Mouse (Mus musculus) embryo, embryonic 10 days (tissue): ENCODE measurements around the gene Gm20736.
"Not testable (repeated sequence)": the region's sequence is repeated elsewhere in the genome, so short reads cannot be mapped to it uniquely, and the experiment has no call there.

Experiments
- DNase-seq: peaks from one replicate; pipeline ENCODE4 v3.0.0-alpha.2; 2015; ENCODE audit warnings: low spot score

The Gm20736 gene

GRCm38 (mm10) chrY:65377390-65377789 lies at the start of gene Gm20736:
Gm20736 (plus strand) TSS chrY:65377690.
- not testable (repeated sequence) for DNase-seq
